8 mouse cellular contexts compared by ENCODE assay signal in genomic region chrX:72819594-72819993, GRCm38 (mm10). TPM values are rescaled to one million over a fixed set of nuclear protein-coding genes. Genes with fewer than 3 reads are reported as not detected.
A peak's percentile ranks its signal among the peaks of the same experiment; 100 is the strongest.
DNase-seq lines count a peak whose midpoint lies in the region; ATAC-seq and TF ChIP-seq lines count a peak whose summit lies in the region.

No protein-coding gene starts in this region.

- H3K27ac ChIP-seq in kidney, embryonic 15.5 days: no peak overlapping the region
- no peak overlapping the region for H3K27ac ChIP-seq in liver, embryonic 14.5 days

- H3K4me2 ChIP-seq in kidney, embryonic 15.5 days: no peak overlapping the region
- H3K4me2 ChIP-seq in liver, embryonic 14.5 days (ENCODE audit: low read depth): no peak overlapping the region

- H3K4me3 ChIP-seq in kidney, embryonic 15.5 days (replicated peaks): no peak overlapping the region
- H3K4me3 ChIP-seq in liver, embryonic 14.5 days (ENCODE audit: insufficient read depth in 1 of 2, low read depth in 2 of 2, low read length in 2 of 2): no peak overlapping the region

- DNase-seq in kidney, adult 11 months: peak; percentile 46
- DNase-seq in c-Kit-positive CD71-positive TER-119-negative erythroid progenitor cells, embryonic 14.5 days (ENCODE audit: low read depth): peak; percentile 16
- peak; percentile 62 to 72 for DNase-seq in kidney, postnatal 25 days
- DNase-seq in liver, embryonic 14.5 days (ENCODE audit: low read depth in 3 of 3, low spot score in 3 of 3): peak in 2 of 3 experiments; percentile 1 to 4
- peak; percentile 87 for DNase-seq in retina, embryonic 14.5 days (ENCODE audit: low spot score)
- peak; percentile 40 to 45 for DNase-seq in urinary bladder, adult 18-20 months (ENCODE audit: low spot score in 2 of 2)

- TF ChIP-seq CTCF in liver, embryonic 14.5 days (IDR thresholded peaks at IDR 0.05; ENCODE audit: low read depth): peak; percentile 69

- H3K27me3 ChIP-seq in kidney, embryonic 15.5 days: peaks cover 20% of the 10 kb centered on the region
- H3K27me3 ChIP-seq in liver, embryonic 14.5 days (ENCODE audit: control insufficient read depth, insufficient read depth, low read length): no peaks in the 10 kb centered on the region

- H3K9me3 ChIP-seq in kidney, embryonic 15.5 days (replicated peaks): no peaks in the 10 kb centered on the region
- no peaks in the 10 kb centered on the region for H3K9me3 ChIP-seq in liver, embryonic 14.5 days (ENCODE audit: control insufficient read depth, low read length)

- TF ChIP-seq EP300 in liver, embryonic 14.5 days (IDR thresholded peaks at IDR 0.05; ENCODE audit: low read depth): no peak

- no peaks in the 10 kb centered on the region for H3K36me3 ChIP-seq in kidney, embryonic 15.5 days
- no peaks in the 10 kb centered on the region for H3K36me3 ChIP-seq in liver, embryonic 14.5 days (replicated peaks; ENCODE audit: control insufficient read depth, insufficient read depth, low read depth)

- H3K4me1 ChIP-seq in kidney, embryonic 15.5 days: no peaks in the 10 kb centered on the region
- no peaks in the 10 kb centered on the region for H3K4me1 ChIP-seq in liver, embryonic 14.5 days (replicated peaks; ENCODE audit: control insufficient read depth in 2 of 2, insufficient read depth in 2 of 2, low read length in 1 of 2)

- no peak for ATAC-seq in kidney, embryonic 15.5 days (replicated peaks; ENCODE audit: low FRiP score)
- peak; percentile 80 for ATAC-seq in frontal cortex, adult (ENCODE audit: low TSS enrichment)
- no peak for ATAC-seq in liver, embryonic 14.5 days (ENCODE audit: insufficient read depth)

- 5% methylated on average over 5 of the region's 5 CpGs for WGBS in kidney, embryonic 15.5 days
- 4% methylated on average over 5 of the region's 5 CpGs for WGBS in liver, embryonic 14.5 days (ENCODE audit: insufficient replicate concordance)

- H3K9ac ChIP-seq in kidney, embryonic 15.5 days: no peak overlapping the region
- H3K9ac ChIP-seq in liver, embryonic 14.5 days (replicated peaks): no peak overlapping the region

RNA-seq across cellular contexts. Expression of gene Gabrq, which starts 5.4 kb away (rescaled TPM):
- 0.04 and 0.14 TPM in 2 replicates for polyA plus RNA-seq in kidney, embryonic 15.5 days (2015; fragmentation: Nextera tagmentation; extraction: Ambion mirVana)
- polyA plus RNA-seq in liver, embryonic 14.5 days (2012; rRNA removed): 0.01 TPM in 2 replicates
- not detected in 2 replicates for polyA plus RNA-seq in liver, embryonic 14.5 days (2014; fragmentation: Nextera tagmentation; extraction: Ambion mirVana)

Comparison
In these comparisons a context has a peak if more than half of its experiments do, and no peak if none do; other contexts are left out.
1. DNase-seq: peak in every context shown above with its lines; median percentile 87 in retina, embryonic 14.5 days; 67 in kidney, postnatal 25 days; 46 in kidney, adult 11 months; 42 in urinary bladder, adult 18-20 months; 16 in c-Kit-positive CD71-positive TER-119-negative erythroid progenitor cells, embryonic 14.5 days; 2 in liver, embryonic 14.5 days.